Mouse (Mus musculus) layer of hippocampus, postnatal 10 days (tissue): Measurements from ENCODE around the gene Camk2d. TPM values are rescaled to one million over a fixed set of nuclear protein-coding genes. Genes with fewer than 3 reads are reported as not detected.

Experiments used
- total RNA-seq, 2 experiments: library from RNA; stranded (reverse); gene quantifications; 2 replicates each; pipeline ENCODE4 v1.2.3; 2021

Camk2d gene
- total RNA-seq, 2 experiments from 2014 or later = 67.3 to 73.7 TPM

Other genes starting within 250 kb of the Camk2d start
- gene Arsj, start 232.6 kb upstream of the Camk2d start, total RNA-seq = 1 to 10 TPM in 1 of 2 experiments, under 1 TPM in 1; 0.98 to 1.1 TPM